Mouse (Mus musculus): Measurements from ENCODE around the gene Tex45.

DNA sequence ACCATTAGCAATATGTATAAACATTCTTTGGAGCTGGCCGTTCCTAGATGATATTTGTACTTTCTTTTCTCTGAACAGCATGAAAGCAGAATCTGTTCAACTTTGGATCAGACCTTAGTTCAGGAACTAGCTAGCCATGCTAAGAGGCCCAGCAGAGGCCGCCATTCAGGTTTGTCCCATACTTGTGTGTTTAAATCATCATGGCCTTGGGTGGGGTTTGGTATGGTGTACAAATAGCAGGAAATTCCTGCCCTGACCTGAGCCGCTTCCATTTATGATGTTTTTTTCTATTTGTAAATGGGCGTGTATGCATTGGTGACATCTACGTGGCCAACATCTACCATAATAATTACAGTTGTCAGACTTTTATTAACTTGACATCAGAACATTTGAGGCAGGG is 45.4 kb upstream of the Tex45 start:
- TF ChIP-seq POLR2A (IDR thresholded peaks at IDR 0.05; ENCODE audit: borderline replicate concordance, low read depth, low read length) (no peak), CTCF (IDR thresholded peaks at IDR 0.05; ENCODE audit: low read depth, low read length) (no peak)
